Mouse (Mus musculus): ENCODE data around the gene Zfp36l1.

GRCm38 (mm10) chr12:80127191-80127762, 14.5 kb upstream of the Zfp36l1 start:
- TF ChIP-seq POLR2A (IDR thresholded peaks at IDR 0.05; ENCODE audit: control insufficient read depth, extremely low read depth, insufficient read depth, low read length, poor library complexity) (no peak), CTCF (IDR thresholded peaks at IDR 0.05; ENCODE audit: borderline replicate concordance, control insufficient read depth, extremely low read depth, insufficient read depth, low read length, poor library complexity) (no peak)

Measured in thymus, adult 2 months (tissue).